Mouse (Mus musculus): ENCODE measurements around the gene Zfp119a. TPM values are rescaled to one million over a fixed set of nuclear protein-coding genes. Genes with fewer than 3 reads are reported as not detected.

Zfp119a gene
- 16.2 TPM for total RNA-seq (2023)

DNA sequence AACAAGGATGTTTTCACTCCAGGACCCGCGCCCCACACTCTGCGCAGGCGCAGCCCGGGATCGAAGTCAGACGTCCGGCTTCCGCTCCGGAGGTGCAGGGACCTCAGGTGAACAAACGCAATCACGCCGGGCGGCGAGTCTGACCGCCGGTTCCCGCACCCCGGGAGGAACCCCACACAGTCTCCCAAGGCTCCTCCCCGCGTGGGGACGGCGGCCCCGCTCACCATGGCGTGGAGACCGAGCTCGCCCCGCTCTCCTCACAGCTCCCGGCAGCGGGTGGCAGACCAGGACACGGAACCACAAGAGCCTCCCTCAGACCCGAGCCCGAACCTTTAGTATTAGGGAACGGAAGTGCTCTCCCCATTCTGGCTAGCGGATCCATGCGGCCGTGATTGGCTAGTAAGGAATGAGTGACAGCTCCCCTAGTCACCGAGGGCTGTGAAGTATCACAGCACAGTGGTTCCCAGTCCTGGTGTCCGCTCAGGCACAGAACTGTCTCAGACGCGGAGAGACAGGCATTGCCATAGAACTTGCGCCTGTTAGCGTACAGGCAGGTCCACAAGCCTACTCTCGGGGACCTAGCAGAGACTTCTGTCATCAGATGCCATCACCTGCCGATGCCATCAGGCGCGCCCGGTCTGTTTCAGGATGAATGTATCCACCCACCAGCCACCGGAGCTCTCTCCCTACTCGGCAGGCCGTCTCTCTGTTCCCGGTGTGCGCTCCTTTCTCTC, at the start of gene Zfp119a:
Gene Zfp119a (minus strand): TSS at position 295 of the 734 bp plus-strand sequence.

Other genes starting within 250 kb of the Zfp119a start
- 35.2 TPM for gene Pot1b, start 166.3 kb downstream of the Zfp119a start, total RNA-seq (2023)
- gene Adgre4, start 128.9 kb downstream of the Zfp119a start, total RNA-seq (2023) = 2.4 TPM
- 23.3 TPM for gene Zfp959, start 13.2 kb upstream of the Zfp119a start, total RNA-seq (2023)
- 5.2 TPM for gene Zfp119b, start 70.6 kb upstream of the Zfp119a start, total RNA-seq (2023)
- gene Ebi3, start 73.7 kb upstream of the Zfp119a start, total RNA-seq (2023) = 0.50 TPM
- 46.4 TPM for gene Yju2, start 80.2 kb upstream of the Zfp119a start, total RNA-seq (2023)
- 2.5 TPM for gene Shd, start 91.5 kb upstream of the Zfp119a start, total RNA-seq (2023)
- gene Fsd1, start 107.6 kb upstream of the Zfp119a start, total RNA-seq (2023) = not detected
- gene Stap2, start 126.7 kb upstream of the Zfp119a start, total RNA-seq (2023) = 0.53 TPM
- gene Mpnd, start 126.8 kb upstream of the Zfp119a start, total RNA-seq (2023) = 58.2 TPM
- 129 TPM for gene Sh3gl1, start 157.7 kb upstream of the Zfp119a start, total RNA-seq (2023)
- gene Chaf1a, start 161.5 kb upstream of the Zfp119a start, total RNA-seq (2023) = 1.4 TPM
- 74.7 TPM for gene Ubxn6, start 196.1 kb upstream of the Zfp119a start, total RNA-seq (2023)
- 124 TPM for gene Hdgfl2, start 200.7 kb upstream of the Zfp119a start, total RNA-seq (2023)
- not detected for gene Plin4, start 230.9 kb upstream of the Zfp119a start, total RNA-seq (2023)
- gene Plin5, start 238.7 kb upstream of the Zfp119a start, total RNA-seq (2023) = not detected
- gene Lrg1, start 243.1 kb upstream of the Zfp119a start, total RNA-seq (2023) = not detected